Mouse (Mus musculus) cortical plate, adult 2 months (tissue): ENCODE results near the gene Acsm4. TPM values are rescaled to one million over a fixed set of nuclear protein-coding genes. Genes with fewer than 3 reads are reported as not detected.

Source experiments
- H3K27ac ChIP-seq: fragments of 200-500 bp; 2 replicates; pipeline ENCODE4 v1.5.1; 2012; ENCODE audit warnings: low read length, control low read depth, inconsistent platforms; ENCODE audit not compliant: insufficient read depth
- H3K4me1 ChIP-seq: fragments of 200-500 bp; 2 replicates; pipeline ENCODE4 v1.6.1; 2011; ENCODE audit warnings: low read length; ENCODE audit not compliant: control insufficient read depth, insufficient read depth
- H3K4me3 ChIP-seq: fragments of 200-500 bp; 2 replicates; pipeline ENCODE4 v1.5.1; 2011; ENCODE audit warnings: mild to moderate bottlenecking, low read length, control low read depth; ENCODE audit not compliant: insufficient read depth
- CTCF ChIP-seq: fragments of 200-500 bp; IDR thresholded peaks from 2 replicates; pipeline ENCODE4 v1.5.1; 2011; ENCODE audit warnings: mild to moderate bottlenecking, control low read depth, low read length; ENCODE audit not compliant: insufficient read depth; ENCODE audit errors: extremely low read depth
- POLR2A ChIP-seq: fragments of 200-500 bp; IDR thresholded peaks from 2 replicates; pipeline ENCODE4 v1.6.1; 2011; ENCODE audit warnings: mild to moderate bottlenecking, low read length, control low read depth; ENCODE audit not compliant: insufficient read depth; ENCODE audit errors: extremely low read depth
- polyA plus RNA-seq: library from polyadenylated mRNA; depleted of rRNA; stranded (reverse); fragments of >200 nt; gene quantifications from 2 replicates; pipeline ENCODE4 v1.2.3, GENCODE M21; 2012; rRNA removed

Acsm4 gene
- polyA plus RNA-seq, 1 experiment: 0.06 TPM

DNA sequence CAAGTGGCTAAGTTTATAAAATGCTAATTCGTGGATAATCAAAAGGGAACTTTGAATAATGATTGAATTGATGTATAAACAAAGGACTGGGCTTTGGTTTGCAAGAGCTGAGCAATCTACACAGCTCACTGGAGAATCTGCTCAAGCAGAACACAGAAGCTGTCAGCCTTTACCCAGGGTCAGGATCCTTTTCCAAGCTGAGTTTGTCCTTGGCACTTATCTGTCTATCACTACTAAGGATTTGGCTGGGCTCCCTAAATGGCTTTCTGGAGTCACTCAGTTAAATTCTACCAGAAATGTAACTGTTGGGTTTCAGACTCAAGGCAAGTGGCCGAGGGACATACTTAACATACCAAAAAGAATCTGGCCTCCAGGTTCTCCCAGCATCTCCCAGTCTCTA, 60.1 kb downstream of the Acsm4 start:
- TF ChIP-seq CTCF (no peak), POLR2A (no peak)
- H3K27ac ChIP-seq: no peak overlapping the region
- no peaks in the 10 kb centered on the region for H3K4me1 ChIP-seq

GRCm38 (mm10) chr7:119753696-119754095, 63.9 kb downstream of the Acsm4 start:
- TF ChIP-seq CTCF (no peak), POLR2A (no peak)
- H3K4me1 ChIP-seq: no peaks in the 10 kb centered on the region

More for the DNA sequence above, 60.1 kb downstream of the Acsm4 start:
- no peak overlapping the region for H3K4me3 ChIP-seq

DNA sequence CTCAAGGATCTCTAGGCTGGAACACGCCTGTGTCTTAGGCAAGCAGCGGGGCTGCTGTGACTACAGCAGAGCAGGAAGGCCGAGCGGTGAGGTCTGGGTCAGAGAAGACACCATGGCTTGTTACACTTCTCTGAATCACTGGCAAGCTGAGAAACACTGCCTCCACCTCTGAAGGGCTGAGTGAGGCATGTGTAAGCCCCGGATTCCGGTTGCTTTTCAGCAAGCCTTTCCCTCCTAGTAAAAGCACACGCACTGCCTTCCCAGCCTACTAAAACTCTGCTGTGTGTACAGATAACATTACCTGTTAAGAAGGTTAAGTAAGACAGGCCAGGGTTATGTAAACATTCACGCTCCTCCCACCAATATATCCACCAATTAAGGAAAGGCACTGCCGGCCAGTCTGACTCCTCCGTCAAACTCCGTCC, 70.7 kb downstream of the Acsm4 start, which contains the start of gene Acsm3:
Gene Acsm3, plus strand, starts transcription at position 397 of the 425 bp plus-strand sequence.
- Histone ChIP-seq H3K27ac (no peak within 1 kb of the TSS), H3K4me3 (no peak within 1 kb of the TSS), H3K4me1 (no peaks in the 10 kb centered on the region)
- TF ChIP-seq CTCF: no peak
- no peak for TF ChIP-seq POLR2A

More at GRCm38 (mm10) chr7:119753696-119754095, 63.9 kb downstream of the Acsm4 start:
- Histone ChIP-seq H3K27ac (no peak overlapping the region), H3K4me3 (no peak overlapping the region)

GRCm38 (mm10) chr7:119762166-119762697, 72.4 kb downstream of the Acsm4 start:
- Histone ChIP-seq H3K27ac (no peak overlapping the region), H3K4me3 (no peak overlapping the region), H3K4me1 (no peaks in the 10 kb centered on the region)
- TF ChIP-seq CTCF (no peak), POLR2A (no peak)

Other genes starting within 250 kb of the Acsm4 start
- gene Gp2, start 230.7 kb upstream of the Acsm4 start, polyA plus RNA-seq: 0.06 TPM in 1 of 2 replicates, not detected in the other
- gene Umod, start 210.7 kb upstream of the Acsm4 start, polyA plus RNA-seq: not detected in 2 replicates
- 0.11 and 0.29 TPM in 2 replicates for gene Acsm5, start 170.6 kb upstream of the Acsm4 start, polyA plus RNA-seq
- gene Pdilt, start 166.5 kb upstream of the Acsm4 start, polyA plus RNA-seq: not detected in 2 replicates
- gene Acsm2, start 135.7 kb upstream of the Acsm4 start, polyA plus RNA-seq: not detected in 2 replicates
- gene Acsm1, start 83.0 kb upstream of the Acsm4 start, polyA plus RNA-seq: not detected in 2 replicates
- gene Thumpd1, start 30.8 kb downstream of the Acsm4 start, polyA plus RNA-seq: 33.2 and 33.5 TPM in 2 replicates
- not detected in 2 replicates for gene Acsm3, start 70.9 kb downstream of the Acsm4 start, polyA plus RNA-seq
- 1.3 and 3.5 TPM in 2 replicates for gene Rexo5, start 104.0 kb downstream of the Acsm4 start, polyA plus RNA-seq
- gene Eri2, start 104.0 kb downstream of the Acsm4 start, polyA plus RNA-seq: 6.9 TPM in 2 replicates
- gene Lyrm1, start 205.8 kb downstream of the Acsm4 start, polyA plus RNA-seq: 16.3 and 19.5 TPM in 2 replicates
- 8.8 and 10.9 TPM in 2 replicates for gene Dcun1d3, start 206.3 kb downstream of the Acsm4 start, polyA plus RNA-seq